Mouse (Mus musculus) heart, embryonic 15.5 days (tissue): ENCODE measurements at regions not wholly inside any gene's neighbourhood (a gene's known extent, or its start where the extent isn't known, plus 50 kb on each side); places are given as distances from the start of the nearest gene placed in this dataset.

Source experiments
- ATAC-seq: fragments of 200-750 bp; cut with Nextera tagmentation; replicated peaks from 2 replicates; pipeline ENCODE4 v1.8.0; 2017; ENCODE audit warnings: low read depth, moderate TSS enrichment; ENCODE audit not compliant: insufficient number of reproducible peaks, insufficient read depth, low FRiP score
- H3K27ac ChIP-seq: fragments of 300-500 bp; sonication (generic); 2 replicates; pipeline ENCODE4 v1.5.1; 2015; ENCODE audit warnings: mild to moderate bottlenecking, inconsistent platforms
- H3K27me3 ChIP-seq: fragments of 300-500 bp; sonication (generic); 2 replicates; pipeline ENCODE4 v1.6.1; 2015; ENCODE audit warnings: inconsistent platforms
- H3K36me3 ChIP-seq: fragments of 300-500 bp; sonication (generic); 2 replicates; pipeline ENCODE4 v1.6.1; 2015; ENCODE audit warnings: mild to moderate bottlenecking, inconsistent platforms
- H3K4me1 ChIP-seq: fragments of 300-500 bp; sonication (generic); replicated peaks from 2 replicates; pipeline ENCODE4 v1.6.1; 2015; ENCODE audit warnings: inconsistent platforms
- H3K4me2 ChIP-seq: fragments of 300-500 bp; sonication (generic); 2 replicates; pipeline ENCODE4 v1.6.1; 2015; ENCODE audit warnings: inconsistent platforms, mild to moderate bottlenecking, moderate library complexity
- H3K4me3 ChIP-seq: fragments of 300-500 bp; sonication (generic); 2 replicates; pipeline ENCODE4 v1.5.1; 2015; ENCODE audit warnings: mild to moderate bottlenecking, inconsistent platforms
- H3K9ac ChIP-seq: fragments of 300-500 bp; sonication (generic); 2 replicates; pipeline ENCODE4 v1.6.1; 2015; ENCODE audit warnings: mild to moderate bottlenecking, inconsistent platforms
- H3K9me3 ChIP-seq: fragments of 300-500 bp; sonication (generic); replicated peaks from 2 replicates; pipeline ENCODE4 v1.6.1; 2016; ENCODE audit warnings: inconsistent platforms
- WGBS: fragments of 180-500 bp; shearing (Covaris S2); methylation state at CpG from one replicate; pipeline ENCODE4 v1.1.7; 2015; ENCODE audit warnings: mixed read lengths; 5-methylcytosine and 5-hydroxymethylcytosine counted together

DNA sequence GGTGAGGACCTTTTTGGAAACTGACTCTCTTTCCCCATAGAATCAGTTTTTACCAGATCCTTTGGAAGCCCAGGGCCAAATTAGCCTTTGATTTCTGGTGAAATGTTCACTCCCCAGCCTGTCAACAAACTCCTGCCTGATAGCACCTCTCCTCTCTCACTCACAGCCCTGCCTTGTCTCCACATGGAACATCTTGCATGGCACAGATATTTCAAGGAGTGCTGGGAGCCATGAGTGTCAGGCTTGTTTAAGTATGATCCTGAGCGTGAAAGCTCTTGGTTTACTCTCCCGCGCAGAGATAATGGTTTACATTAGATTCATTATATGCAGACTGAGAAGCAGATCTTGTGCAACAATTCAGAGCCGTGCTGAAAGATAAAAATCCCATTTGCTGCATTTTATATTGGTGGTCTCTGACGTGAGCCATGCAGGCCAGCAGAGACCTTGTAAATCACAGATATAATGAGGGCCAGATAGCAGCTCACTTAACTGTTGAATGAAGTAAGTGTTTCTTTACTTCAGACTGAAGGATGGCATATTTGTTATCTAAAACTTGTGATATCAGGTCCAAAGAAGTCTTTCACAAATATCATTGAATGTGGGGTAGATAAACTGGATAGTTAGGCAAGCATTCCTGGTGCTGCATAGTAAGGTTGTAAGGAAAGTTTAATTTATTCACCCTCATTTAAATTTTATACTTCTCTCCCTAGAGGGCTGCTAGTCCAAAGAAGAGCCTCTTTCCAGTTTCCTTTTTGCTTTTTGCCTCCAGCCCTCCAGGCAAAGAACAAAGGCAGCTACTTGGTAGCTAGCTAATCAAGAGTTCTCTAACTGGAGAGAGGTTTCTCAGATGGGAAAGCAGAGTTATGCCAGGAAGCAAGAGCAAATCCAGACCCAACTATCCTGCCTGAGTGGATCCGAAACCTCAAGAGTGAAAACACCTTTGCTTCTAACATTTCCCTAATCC lies 81.8 kb downstream of the Tbx18 start:
- H3K36me3 ChIP-seq, result no peaks in the 10 kb centered on the region
- no peak overlapping the region for H3K9ac ChIP-seq
- H3K4me3 ChIP-seq, result no peak overlapping the region
- ATAC-seq, result no peak
- WGBS, result 25% methylated on average over 6 of the region's 6 CpGs
- H3K4me1 ChIP-seq, result peaks cover 20% of the 10 kb centered on the region
- no peaks in the 10 kb centered on the region for H3K9me3 ChIP-seq
- no peak overlapping the region for H3K4me2 ChIP-seq
- peak overlapping the region; percentile 17; the same call in 1 of the 2 replicates for H3K27ac ChIP-seq
- no peaks in the 10 kb centered on the region for H3K27me3 ChIP-seq

DNA sequence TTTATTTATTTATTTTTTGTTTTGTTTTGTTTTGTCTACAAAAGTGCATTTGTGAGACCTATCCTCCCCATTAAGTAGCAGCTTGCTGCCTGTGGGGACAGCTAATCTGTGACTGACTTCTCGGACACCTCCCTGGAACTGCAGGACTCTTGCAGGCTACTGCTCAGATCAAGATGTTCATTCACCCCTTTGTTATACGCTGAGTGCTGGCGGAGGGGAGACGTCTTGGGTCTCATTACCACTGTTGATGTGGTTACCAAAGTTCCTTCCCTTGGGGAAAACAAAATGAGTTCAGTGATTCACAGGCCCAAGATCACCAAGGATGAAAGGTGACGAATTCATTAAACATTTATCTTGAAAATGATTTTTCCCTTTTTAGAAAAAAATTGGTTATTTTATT lies 82.7 kb downstream of the Tbx18 start:
- Histone ChIP-seq H3K36me3 (no peaks in the 10 kb centered on the region), H3K9ac (no peak overlapping the region)

DNA sequence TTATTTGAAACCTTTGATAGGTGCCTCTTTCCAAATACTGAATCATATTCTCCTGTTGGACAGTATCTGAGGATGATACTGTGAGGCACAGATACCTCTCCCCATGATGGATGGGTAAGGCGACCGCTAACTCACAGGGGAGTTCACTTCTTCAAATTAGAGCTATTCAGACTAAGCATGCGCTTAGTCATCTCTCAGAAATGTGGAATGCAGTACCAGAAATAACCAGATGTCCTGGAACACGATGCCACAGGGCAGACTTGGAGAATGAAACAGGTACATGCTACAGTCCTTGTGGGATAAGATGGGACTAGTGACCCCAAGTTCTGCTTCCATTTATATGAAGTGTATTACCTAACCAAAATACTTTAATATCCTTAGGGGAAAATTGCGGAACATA lies 86.0 kb downstream of the Tbx18 start:
- ATAC-seq, result no peak
- H3K9me3 ChIP-seq, result no peaks in the 10 kb centered on the region
- 49% methylated on average over 5 of the region's 5 CpGs for WGBS

More for the DNA sequence above, 82.7 kb downstream of the Tbx18 start:
- H3K4me1 ChIP-seq, result peaks cover 20% of the 10 kb centered on the region
- H3K27me3 ChIP-seq, result no peaks in the 10 kb centered on the region
- H3K4me3 ChIP-seq, result no peak overlapping the region
- 74% methylated on average over 5 of the region's 5 CpGs for WGBS
- no peak for ATAC-seq
- H3K4me2 ChIP-seq, result no peak overlapping the region
- H3K27ac ChIP-seq, result no peak overlapping the region
- no peaks in the 10 kb centered on the region for H3K9me3 ChIP-seq

DNA sequence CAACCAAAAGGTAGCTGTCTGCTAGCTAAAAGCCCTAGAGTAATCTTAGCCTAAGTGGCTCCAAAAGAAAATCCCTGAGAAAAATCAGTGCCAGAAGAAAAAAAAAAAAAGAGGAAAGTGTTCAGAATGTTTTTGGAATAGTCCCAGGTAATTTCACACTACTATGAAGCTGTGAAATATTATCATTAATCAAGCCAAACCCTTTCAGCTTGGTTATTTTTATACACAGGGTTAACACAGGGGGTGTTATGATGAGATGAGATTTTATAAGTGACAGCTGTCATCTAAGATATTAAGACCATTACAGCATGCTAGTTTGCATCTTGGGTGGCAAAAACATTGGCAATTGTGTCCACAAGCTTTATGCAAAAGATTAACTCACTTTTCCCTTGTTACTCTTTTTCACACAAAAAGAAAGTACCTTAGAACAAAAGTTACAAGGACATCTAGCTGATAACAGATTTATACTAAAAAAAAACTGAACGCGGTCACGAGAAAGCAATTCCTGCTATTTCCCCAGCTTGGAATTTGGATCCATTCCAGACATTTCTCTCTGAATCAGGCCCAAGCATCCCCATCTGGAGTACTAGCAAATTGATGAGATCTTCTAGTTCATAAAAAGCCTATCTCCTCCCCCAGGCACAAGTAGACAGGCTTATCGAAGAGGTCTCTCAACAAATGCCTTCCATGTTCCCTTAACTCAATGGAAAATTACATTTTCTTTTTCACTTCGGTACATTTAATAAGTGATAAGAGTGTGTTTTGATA lies 97.0 kb downstream of the Tbx18 start:
- Histone ChIP-seq H3K36me3 (no peaks in the 10 kb centered on the region), H3K9ac (no peak overlapping the region), H3K9me3 (no peaks in the 10 kb centered on the region), H3K27me3 (no peaks in the 10 kb centered on the region), H3K4me2 (peak overlapping the region; percentile 24), H3K27ac (peak overlapping the region; percentile 50), H3K4me1 (peaks cover 15% of the 10 kb centered on the region), H3K4me3 (no peak overlapping the region)
- whole genome bisulfite sequencing, result 29% methylated on average over 5 of the region's 5 CpGs
- no peak for ATAC-seq

More for the DNA sequence above, 86.0 kb downstream of the Tbx18 start:
- no peak overlapping the region for H3K9ac ChIP-seq
- H3K27me3 ChIP-seq, result no peaks in the 10 kb centered on the region
- H3K27ac ChIP-seq, result no peak overlapping the region
- peaks cover 22% of the 10 kb centered on the region for H3K4me1 ChIP-seq
- H3K36me3 ChIP-seq, result no peaks in the 10 kb centered on the region
- no peak overlapping the region for H3K4me3 ChIP-seq
- no peak overlapping the region for H3K4me2 ChIP-seq

DNA sequence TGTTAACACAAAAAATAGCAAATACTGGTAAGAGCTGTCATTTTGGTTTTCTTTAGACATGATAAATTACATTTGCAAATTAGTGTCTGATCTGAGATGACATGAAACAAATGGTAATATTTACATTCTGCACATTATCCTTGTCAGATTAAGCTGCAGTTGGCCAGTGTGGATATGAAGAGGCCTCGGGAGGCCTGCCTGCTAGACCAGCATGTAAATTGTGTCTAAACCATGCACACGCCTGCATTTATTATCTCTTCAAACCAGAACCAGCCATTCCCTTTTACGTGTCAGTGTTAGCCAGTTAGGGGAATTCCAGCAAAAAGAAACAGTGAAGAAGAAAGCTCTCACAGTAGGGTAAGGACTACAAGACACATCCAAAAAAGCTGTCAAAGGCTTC lies 104.6 kb downstream of the Tbx18 start:
- Histone ChIP-seq H3K4me3 (no peak overlapping the region), H3K9ac (no peak overlapping the region), H3K27ac (no peak overlapping the region), H3K36me3 (no peaks in the 10 kb centered on the region), H3K9me3 (no peaks in the 10 kb centered on the region), H3K4me1 (no peaks in the 10 kb centered on the region), H3K27me3 (no peaks in the 10 kb centered on the region), H3K4me2 (no peak overlapping the region)
- WGBS, result 66% methylated on average over 3 of the region's 3 CpGs
- ATAC-seq, result no peak

DNA sequence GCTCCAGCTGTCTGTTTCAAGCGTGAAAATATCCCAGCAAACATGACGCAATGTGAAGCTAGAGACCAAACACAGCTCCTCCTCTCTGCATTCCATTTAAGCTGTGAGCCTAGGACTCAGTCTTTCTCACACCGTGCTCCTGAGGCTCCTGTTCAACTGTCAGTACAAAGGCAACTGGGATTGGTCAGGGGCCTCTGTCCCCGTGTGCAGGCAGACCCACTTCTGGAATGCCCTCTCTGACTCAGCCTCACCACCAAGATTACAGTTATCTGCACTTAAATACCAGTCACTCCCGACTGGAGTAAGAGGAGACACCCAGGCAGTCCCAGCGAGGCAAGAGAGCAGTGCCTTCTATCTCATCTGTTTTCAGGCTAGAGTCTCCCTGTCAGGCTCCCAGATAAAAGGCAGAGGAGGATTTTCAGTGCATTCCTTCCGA lies 112.8 kb downstream of the Tbx18 start:
- Histone ChIP-seq H3K4me1 (peaks cover 13% of the 10 kb centered on the region), H3K9ac (no peak overlapping the region), H3K27ac (peak overlapping the region; percentile 62), H3K9me3 (no peaks in the 10 kb centered on the region), H3K4me2 (peak overlapping the region; percentile 45), H3K4me3 (peak overlapping the region; percentile 11; the same call in 1 of the 2 replicates), H3K27me3 (no peaks in the 10 kb centered on the region), H3K36me3 (no peaks in the 10 kb centered on the region)
- WGBS, result 13% methylated on average over 7 of the region's 7 CpGs
- ATAC-seq, result peak; percentile 85

DNA sequence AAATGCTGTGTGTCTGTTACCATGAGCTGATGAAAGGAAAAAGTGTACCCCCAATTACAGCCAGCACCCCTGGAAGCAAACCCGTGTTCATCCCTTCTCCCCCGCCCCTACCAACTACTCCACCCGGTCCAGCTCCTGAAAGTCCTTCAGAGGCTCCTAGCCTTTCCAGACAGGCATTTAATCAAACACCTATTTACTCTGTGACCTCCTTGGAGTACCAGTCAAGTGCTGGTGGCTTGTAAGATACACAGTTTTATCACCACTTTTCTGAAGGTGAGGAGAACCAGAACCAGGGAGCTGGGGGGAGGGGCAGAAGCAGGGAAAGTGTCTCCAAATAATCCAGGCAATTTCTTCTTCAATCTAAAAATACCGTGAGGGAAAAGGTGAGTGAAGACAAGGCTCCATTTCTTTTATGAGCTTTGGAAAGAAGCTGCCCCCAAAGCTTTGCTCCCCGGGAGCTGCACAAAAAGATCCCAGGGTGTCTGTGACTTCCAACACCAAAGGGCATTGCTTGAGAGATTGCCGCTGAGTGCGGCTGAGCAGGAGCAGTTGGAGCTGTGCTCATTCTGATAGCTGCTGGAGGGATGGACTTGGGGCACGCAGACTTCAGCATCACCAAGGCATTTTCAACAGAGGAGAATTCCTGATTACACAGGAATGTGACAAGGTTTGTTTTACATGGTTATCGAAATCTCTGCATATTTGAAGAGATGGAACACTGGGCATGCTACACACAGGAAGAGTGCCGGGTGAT lies 123.0 kb downstream of the Tbx18 start:
- H3K4me1 ChIP-seq, result peaks cover 9% of the 10 kb centered on the region
- H3K27me3 ChIP-seq, result no peaks in the 10 kb centered on the region
- no peak overlapping the region for H3K4me3 ChIP-seq
- WGBS, result 20% methylated on average over 10 of the region's 10 CpGs
- peak; percentile 86; the same call in 1 of the 2 replicates for ATAC-seq
- peak overlapping the region; percentile 75 for H3K27ac ChIP-seq
- H3K9ac ChIP-seq, result no peak overlapping the region
- H3K36me3 ChIP-seq, result no peaks in the 10 kb centered on the region
- H3K4me2 ChIP-seq, result peak overlapping the region; percentile 49
- H3K9me3 ChIP-seq, result no peaks in the 10 kb centered on the region

DNA sequence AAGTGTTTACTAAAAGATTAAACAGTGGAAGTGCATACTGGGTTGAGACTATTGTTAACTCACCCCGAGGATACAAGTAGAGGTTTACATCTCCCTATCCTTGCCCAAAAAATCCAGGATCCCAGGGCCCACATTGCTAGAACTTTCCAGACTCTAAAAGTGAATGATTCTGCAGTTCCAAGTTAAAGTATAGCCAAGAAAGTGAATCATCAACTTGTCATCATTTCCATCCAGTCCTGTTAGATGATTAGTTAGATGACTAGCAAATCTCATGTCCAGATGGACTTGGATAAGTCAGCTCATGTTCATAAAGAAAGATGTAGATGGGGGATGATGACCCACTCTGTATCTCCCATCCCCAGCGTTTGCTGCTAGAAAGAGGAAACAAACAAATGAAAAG lies 155.5 kb downstream of the Tbx18 start:
- Histone ChIP-seq H3K4me1 (no peaks in the 10 kb centered on the region), H3K9ac (no peak overlapping the region), H3K9me3 (no peaks in the 10 kb centered on the region), H3K4me3 (no peak overlapping the region), H3K27ac (no peak overlapping the region), H3K27me3 (no peaks in the 10 kb centered on the region), H3K4me2 (no peak overlapping the region), H3K36me3 (no peaks in the 10 kb centered on the region)
- WGBS, result 57% methylated on average over 2 of the region's 2 CpGs
- no peak for ATAC-seq

DNA sequence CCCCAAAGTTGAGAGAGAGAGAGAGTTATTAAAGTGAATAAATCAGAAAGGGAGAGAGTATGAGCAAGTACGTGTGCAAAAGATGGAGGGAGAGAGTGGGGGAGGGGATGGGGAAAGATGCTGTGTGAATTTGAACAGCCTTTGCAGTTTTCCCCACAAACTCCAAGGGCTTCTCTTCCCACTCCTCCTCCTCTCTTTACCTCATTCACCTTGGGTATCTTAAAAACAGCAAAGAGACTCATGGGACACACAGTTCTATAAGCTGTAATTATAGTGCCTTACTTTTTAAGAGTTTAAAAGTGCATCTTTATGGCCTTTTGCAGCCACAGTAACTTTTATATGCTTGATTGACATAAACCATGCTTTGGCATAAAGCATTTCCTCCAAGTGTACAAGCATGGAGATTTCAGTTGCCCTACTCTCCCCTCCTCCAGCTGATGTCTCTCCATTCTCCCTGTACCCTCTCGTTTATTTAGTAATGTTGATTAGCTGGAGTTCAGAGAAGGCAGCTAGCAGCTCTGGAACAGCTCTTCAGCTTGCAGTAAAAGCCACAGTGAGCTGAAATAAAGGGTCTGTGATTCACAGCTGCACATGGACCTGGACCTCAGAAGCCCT lies 156.7 kb downstream of the Tbx18 start:
- H3K4me2 ChIP-seq, result no peak overlapping the region
- H3K27me3 ChIP-seq, result no peaks in the 10 kb centered on the region
- H3K27ac ChIP-seq, result no peak overlapping the region
- no peak overlapping the region for H3K9ac ChIP-seq
- H3K36me3 ChIP-seq, result no peaks in the 10 kb centered on the region
- no peak for ATAC-seq
- H3K4me3 ChIP-seq, result no peak overlapping the region
- H3K4me1 ChIP-seq, result no peaks in the 10 kb centered on the region
- H3K9me3 ChIP-seq, result no peaks in the 10 kb centered on the region
- 35% methylated on average over 2 of the region's 2 CpGs for WGBS

DNA sequence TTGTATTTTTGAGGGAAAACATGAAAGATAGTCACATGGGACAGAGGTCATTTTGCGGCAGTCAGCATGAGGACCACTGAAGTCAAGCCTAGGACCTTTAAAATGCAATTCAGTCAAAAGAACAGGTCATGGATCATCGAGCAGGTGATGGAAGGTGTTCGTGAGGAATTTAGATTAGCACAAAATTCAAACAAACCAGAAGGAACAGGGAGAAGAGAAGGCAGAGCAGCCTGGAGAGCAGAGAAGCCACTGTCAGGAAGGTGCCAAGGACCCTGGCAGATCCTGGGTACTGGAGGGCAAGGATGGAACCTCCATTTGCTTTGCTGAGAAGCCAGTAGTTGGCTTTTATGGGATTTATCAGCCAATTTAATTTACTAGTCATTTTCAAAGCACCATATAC lies 167.8 kb downstream of the Tbx18 start:
- Histone ChIP-seq H3K4me1 (no peaks in the 10 kb centered on the region), H3K4me2 (no peak overlapping the region), H3K9ac (no peak overlapping the region), H3K36me3 (no peaks in the 10 kb centered on the region), H3K4me3 (no peak overlapping the region), H3K27ac (no peak overlapping the region), H3K9me3 (no peaks in the 10 kb centered on the region), H3K27me3 (no peaks in the 10 kb centered on the region)
- ATAC-seq, result no peak
- WGBS, result 69% methylated on average over 3 of the region's 3 CpGs

DNA sequence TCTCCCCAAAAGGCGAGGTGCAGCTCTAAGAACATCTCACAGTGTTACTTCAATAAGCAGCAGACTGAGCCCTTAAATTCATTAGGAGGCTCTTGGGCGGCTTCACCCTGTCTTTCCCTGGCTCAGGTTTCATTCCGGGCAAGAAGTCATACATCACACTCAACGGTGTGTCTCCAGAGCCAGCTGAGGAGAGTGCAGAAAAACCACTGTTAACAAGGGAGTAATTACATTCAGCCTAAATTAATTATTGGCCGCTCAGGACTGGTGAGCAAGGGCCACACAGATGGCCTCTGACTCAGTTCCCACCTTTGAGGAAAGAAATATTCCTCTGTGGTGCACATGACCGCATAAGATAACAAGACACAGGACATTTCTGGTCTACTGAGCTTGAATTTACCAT lies 168.3 kb downstream of the Tbx18 start:
- WGBS, result 74% methylated on average over 6 of the region's 6 CpGs
- no peak for ATAC-seq

More for the DNA sequence above, 168.3 kb downstream of the Tbx18 start:
- H3K4me2 ChIP-seq, result no peak overlapping the region
- H3K4me3 ChIP-seq, result no peak overlapping the region
- no peaks in the 10 kb centered on the region for H3K9me3 ChIP-seq
- H3K27ac ChIP-seq, result no peak overlapping the region
- H3K36me3 ChIP-seq, result no peaks in the 10 kb centered on the region
- H3K9ac ChIP-seq, result no peak overlapping the region
- H3K27me3 ChIP-seq, result no peaks in the 10 kb centered on the region
- peaks cover under 1% of the 10 kb centered on the region for H3K4me1 ChIP-seq
